Mouse (Mus musculus): Measurements from ENCODE around the gene Gm9767.

Gm9767 gene

DNA sequence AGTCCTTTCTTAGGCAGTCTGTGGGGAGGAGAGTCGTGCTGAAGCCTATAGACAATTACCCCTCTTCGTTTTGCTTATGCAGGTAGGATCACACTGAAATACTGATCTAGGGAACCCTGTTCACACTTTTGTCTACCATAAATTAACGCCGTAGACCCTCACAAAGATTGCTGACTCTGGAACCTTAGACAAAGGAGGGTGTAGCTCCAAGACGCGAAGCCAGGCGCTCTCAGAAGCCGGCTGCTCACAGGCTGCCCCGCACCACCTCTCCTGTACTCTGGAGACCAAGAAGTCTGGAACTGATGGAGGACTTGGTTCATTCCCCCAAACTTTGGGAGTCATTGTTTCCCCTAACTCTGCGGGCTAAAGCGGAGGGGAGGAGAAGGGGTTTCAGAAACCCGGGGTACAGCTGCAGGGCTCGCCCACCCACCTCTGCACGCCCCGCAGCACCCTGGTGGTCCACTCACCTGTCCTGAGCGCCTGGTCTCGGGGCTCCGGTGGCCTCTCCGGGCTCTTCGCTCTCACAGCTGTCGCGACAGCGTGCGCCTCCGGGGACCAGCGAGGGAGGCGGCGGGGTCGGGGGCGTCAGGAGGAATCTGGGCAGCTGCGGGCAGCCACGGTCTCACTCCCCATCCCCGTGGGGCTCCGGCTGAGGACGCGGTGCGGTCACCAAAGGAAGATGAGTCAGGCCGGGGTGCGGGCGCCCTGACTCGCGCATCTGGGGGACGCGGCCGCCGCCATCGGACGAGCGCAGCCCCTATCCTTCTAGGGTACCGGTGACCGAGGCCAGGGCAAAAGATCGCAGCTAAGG lies at the start of gene Gm9767:
Gm9767 (plus strand) TSS at position 585 of the 811 bp plus-strand sequence.
- DNase-seq (ENCODE audit: extremely low spot score) = peak; percentile 33

DNA sequence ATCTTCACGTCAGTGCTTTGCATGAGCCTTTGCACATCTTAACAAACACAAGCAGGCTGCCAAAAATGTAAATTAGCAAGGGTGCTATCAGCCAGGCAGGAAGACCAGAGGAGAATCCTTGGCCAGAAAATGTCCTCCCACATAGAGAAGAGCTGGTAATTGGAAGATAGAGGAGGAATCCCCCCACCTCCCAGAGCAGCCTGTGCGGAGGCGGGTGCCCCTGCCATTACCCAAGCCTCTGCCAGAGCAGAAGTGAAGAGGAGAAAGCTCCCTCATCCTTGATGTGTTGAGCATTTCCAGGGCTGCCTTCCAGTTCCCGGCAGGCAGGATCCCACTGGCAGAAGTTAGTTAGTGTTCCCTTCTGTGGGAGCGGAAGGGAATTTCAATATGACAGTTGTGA lies 43.1 kb upstream of the Gm9767 start:
- DNase-seq (ENCODE audit: extremely low spot score) = no peak

DNA sequence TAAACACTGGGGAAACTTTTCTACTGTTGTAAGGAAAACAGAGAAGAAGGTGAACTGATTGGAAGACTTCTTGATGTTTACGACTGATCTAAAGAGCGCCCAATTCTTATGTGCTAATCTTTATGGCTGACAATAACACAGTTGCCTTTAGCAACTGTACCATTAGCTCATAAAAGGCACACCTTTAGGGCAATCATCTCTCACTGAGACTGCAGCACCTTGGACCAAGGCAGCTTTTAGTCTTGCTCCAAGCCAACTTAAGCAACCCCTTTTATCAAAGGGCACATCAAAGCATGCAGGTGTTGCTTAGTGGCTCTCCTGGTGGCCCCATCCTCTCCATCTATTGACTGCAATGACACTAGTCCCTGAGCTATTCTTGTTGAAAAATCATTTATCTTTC lies 26.9 kb upstream of the Gm9767 start:
- DNase-seq (ENCODE audit: extremely low spot score) = no peak

DNA sequence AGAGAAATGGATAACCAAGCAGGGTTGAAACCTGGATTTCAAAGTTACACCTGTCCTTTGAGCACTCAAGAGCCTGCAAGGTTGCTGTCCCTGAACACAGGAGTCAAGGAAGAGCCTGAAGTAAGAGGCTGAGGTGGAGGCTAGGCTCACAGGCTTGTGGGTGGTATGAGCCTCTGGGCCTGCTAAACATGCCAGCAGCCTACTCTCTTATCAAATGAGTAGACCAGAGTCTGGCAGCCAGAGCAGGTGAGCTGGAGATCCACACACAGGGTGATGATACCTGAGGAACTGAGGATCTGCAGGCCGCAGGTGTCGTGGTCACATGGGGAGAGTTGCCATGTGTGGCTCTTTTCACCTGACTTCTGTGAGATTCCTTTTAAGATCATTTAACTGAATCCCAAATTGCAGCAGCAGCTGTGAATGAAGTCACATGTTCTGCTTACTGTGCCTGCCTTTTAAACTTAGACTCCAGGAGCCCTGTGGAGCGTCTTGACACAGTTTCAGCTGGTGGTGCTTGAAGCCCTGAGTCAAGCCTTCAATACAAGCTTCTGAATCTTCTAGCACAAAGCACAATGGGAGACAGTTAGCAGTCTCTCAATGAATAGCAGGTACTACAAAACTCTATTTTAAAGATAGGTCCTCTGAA lies 18.3 kb upstream of the Gm9767 start:
- DNase-seq (ENCODE audit: extremely low spot score) = no peak

DNA sequence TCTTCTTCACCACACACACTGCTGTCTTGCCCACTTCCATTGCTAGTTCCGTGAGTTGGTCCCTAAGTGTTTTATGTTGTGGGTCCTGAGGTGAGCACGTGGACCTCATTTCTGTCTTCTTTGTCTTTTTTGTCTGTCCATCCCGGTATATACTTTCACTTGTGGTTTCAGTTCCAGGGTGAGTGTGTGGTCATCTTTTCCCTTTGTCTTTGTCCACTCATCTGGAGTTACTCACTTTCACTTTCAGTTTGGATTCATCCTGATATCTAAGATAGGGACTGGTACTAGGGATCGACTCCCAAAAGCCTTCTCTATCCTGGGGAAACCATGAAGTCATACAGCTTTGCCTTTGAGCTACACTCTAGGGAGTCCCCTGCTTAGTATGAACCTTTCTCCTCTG lies 15.0 kb upstream of the Gm9767 start:
- no peak for DNase-seq (ENCODE audit: extremely low spot score)

DNA sequence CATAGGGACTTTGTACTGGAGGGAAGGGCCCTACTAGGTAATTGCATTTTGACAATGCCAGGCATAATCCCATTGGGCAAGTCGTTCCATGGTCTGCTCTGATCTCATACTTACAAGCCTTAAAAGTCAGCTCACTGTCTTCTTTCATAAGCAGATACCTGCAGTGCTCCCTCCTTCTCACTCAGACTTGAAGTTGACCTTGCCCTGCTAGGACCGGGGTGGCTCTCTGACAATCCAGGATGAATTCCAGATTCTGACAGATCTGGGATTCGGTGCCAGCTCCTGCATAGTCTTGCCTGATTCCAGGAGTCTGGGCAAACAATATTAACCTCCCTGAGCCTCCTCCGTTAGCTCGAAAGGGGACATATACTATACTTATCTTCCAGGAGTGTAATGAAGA lies 6.1 kb upstream of the Gm9767 start:
- DNase-seq (ENCODE audit: extremely low spot score) = no peak

DNA sequence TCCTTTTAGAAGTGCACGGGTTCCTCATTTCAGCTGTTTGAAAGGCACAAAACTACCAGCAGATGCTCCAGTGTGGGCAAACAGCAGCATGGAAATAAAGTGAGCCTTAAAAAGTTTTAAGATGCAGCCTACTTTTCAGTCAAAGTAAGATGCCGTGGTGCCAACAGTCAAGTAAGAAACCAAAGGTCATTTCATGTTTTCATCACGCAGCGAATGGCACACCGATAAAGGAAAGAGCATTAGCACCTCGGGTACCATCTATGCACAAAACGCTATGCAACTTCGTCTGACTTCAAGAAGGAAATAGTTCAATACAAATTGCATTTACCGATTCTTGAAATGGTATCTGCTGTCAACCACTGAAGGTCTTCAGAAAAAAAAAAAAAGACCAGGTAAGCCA lies 1.1 kb upstream of the Gm9767 start:
- DNase-seq (ENCODE audit: extremely low spot score) = no peak

DNA sequence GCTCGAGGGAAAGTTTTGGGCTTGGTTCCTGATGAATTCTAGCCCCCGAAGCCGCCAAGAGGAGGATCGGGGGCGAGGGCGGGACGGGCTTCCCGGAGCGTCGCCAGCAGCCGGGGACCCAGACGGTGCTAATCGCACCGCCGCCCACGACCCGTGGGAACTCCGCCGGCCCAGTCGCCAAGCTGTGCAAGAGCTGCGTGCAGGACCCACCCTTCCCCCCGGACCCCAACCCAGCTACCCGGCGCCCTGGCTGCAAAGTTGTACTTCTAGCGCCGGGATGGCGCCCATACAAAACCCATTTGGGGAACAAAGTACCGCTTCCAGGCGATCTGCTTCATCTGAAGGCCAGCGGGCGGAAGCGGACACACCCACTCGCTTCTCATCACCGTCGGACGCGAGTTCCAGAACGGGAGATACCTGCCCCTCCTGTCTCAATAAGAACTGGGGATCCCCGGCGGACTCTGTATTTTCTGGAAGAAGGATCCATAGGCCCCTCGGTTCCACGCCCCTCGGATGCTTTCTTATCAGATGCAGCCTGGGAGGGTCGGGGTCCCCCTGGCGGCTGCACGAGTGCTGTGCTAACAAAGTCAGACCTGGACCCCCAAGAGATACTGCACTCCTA lies 577 bp downstream of the Gm9767 start, which contains the start of gene Tmem200a:
Tmem200a (minus strand) TSS at position 532 of the 622 bp plus-strand sequence.
- peak; percentile 73 for DNase-seq (ENCODE audit: extremely low spot score)

DNA sequence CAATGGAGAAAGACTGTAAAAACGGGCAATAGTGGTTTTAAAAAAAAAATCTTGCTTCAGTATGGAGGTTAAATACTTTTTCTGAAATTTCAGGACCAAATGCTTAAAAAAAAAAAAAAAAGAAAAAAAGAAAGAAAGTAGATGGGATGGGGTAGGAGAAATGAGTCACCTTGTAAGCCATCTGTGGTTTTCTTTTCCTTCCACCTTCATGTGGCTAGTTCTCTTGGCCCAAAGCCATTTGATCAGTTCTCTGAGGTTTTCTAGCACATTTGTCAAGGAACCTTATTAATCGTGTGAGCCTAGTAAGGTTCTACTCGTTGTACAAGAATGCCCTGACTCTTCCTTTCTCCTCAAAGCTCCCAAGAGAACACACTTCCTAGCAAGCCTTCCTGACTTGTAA lies 1.6 kb downstream of the Gm9767 start:
- DNase-seq (ENCODE audit: extremely low spot score) = no peak

DNA sequence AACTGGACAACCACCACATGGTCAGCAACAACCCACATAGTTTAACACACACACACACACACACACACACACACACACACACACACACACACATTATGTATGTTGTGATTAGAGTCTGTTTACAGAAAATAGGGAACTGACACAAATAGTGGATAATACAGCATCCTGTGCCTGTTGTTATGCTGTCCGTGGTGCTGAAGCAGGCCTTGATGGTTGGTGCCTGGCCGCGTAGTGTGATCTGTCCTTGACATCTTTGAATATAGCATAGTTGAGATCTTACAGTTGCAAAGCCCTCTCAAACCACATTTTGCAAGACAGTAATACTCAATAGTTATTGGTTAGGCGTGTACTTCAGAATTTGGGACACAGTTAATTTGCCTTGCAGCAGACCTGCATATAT lies 4.0 kb downstream of the Gm9767 start:
- peak; percentile 26 for DNase-seq (ENCODE audit: extremely low spot score)

DNA sequence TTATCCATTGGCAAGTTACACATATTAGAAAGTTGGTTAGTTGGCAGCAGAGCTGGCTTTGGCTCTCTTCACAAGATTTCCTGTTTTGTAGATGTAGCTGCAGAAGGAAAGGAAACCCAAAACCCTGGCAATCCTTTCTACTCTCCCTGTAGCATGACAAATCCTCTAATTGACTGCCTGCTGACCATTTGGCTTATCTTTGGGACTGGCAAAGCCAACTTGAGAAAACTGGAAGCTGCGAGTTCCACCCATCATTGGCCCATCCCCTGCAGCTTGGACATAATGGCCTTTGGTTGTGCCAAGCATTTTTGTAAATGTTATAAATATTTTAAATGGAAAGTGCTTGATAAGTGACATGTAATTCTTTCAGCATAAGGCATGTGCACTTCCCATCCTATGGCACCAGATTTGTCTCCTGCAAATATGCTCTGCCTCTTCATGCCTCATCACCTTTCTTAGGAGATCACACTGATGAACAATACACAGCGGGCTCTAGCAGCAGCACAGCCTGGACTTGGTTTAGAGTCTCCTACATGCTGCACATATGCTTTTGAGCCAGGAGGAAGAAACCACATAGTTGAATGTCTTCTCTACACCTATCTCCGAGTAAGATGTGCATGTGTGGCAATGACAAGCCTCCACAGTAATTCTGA lies 25.4 kb downstream of the Gm9767 start:
- no peak for DNase-seq (ENCODE audit: extremely low spot score)

DNA sequence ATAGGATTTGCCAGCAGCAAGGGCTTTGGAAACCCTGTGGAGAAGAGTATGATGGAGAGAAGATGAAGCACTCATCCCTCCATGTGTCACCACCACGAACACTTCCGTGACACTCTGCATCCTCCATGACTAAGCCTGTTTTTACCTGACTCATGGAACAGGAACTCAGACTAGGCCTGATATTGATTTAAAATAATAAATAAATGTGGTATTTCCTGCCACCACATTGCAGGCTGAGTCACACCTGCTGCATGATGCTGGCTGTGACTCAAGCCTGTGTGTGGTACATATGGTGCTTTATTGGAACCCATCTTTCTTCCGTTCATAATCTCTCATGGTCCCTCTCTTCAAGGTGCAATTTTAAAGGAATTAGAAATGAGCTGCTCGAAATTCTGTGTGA lies 36.4 kb downstream of the Gm9767 start:
- no peak for DNase-seq (ENCODE audit: extremely low spot score)

DNA sequence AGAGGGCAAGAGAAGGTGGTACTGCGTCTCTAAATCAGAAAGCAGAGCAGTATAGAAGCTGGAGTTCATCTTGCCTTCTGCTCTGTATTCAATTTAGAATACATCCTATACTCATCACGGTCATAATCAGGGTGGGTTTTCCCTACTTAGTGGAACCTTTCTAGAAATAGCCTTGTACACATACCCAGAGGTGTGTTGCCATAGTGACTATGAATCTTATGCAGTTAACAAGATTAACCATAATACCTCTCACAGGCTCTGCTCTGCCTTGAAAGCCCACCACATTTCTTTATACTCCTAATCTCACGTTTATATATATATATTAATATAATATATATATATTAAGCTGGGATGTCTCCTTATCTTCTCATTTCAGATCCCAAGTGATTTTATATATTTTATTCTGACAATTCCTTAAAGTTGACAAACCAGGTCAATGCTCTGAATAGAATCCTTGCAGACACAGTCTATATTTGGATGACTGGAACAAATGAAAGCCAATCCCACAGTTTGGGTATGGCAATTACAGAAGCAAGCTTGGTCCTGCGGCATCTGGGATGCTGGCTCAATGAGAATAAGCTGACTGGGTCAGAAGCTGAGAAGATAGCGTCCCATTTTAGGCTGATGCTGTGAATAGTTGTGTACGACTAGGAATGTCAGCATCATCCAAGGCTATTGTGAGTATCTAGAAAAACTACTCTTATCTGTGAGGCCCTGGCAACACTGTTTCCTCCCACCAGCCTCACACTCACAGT lies 41.2 kb downstream of the Gm9767 start:
- no peak for DNase-seq (ENCODE audit: extremely low spot score)

DNA sequence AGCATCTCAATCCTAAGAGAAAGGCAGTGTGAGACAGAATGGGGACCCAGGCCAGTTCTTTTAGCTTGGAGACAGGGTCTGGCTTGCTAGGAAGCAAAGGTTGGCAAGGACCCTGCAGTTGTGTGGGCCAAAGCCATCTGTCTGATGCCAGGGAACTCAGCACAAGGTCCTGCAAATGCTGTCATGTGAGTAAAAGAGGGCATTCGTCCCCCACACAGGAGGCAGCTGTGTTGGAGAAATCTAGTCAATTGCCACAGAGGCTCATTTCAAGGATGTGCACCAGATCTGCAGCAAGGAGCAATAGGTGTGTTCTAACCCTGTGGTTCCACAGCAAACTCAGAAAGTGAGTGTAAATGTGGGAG lies 41.7 kb downstream of the Gm9767 start:
- DNase-seq (ENCODE audit: extremely low spot score) = no peak
